Mouse (Mus musculus) testis, adult 2 months (tissue): ENCODE measurements around the gene Fto.

Experiments
- CTCF ChIP-seq: fragments of 200-500 bp; IDR thresholded peaks from 2 replicates; pipeline ENCODE4 v1.5.1; 2012; ENCODE audit warnings: low read depth, mild to moderate bottlenecking, inconsistent platforms, low read length, moderate library complexity; ENCODE audit not compliant: control insufficient read depth, insufficient read depth, insufficient replicate concordance
- POLR2A ChIP-seq: fragments of 200-500 bp; IDR thresholded peaks from 2 replicates; pipeline ENCODE4 v1.6.1; 2012; ENCODE audit warnings: low read depth, mild to moderate bottlenecking, inconsistent platforms, low read length, moderate library complexity; ENCODE audit not compliant: control insufficient read depth

- TF ChIP-seq CTCF, result no peak
- no peak for TF ChIP-seq POLR2A
Observed at GRCm38 (mm10) chr8:91273493-91273892, 39.8 kb upstream of the Fto start.
